Mouse (Mus musculus): ENCODE data around the gene Clps. TPM values are rescaled to one million over a fixed set of nuclear protein-coding genes. Genes with fewer than 3 reads are reported as not detected.

The Clps gene
- not detected for polyA plus RNA-seq (2017; shearing (Covaris generic))

DNA sequence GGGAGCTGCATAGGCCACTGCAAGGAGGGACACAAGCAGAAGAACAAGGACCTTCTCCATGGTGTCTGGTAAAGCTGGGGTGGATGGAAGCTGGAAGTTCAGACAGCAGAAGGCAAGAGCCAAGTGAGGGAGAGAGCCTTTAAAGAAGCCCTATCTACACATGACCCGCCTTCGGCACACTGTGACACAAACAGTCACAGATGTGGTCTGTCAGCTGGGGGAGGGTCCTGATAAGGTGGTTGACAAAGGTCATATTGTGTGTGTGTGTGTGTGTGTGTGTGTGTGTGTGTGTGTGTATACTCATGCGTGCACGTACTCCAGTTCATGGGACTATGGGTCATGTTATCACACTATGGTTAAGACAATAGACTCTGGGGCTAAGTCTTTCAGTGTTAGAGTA is at the start of gene Clps:
Gene Clps (minus strand): TSS at position 169 of the 400 bp plus-strand sequence.

GRCm38 (mm10) chr17:28575244-28576125 is 14.9 kb upstream of the Clps start, which contains the start of gene Lhfpl5:
Lhfpl5 (plus strand) TSS chr17:28575641.

GRCm38 (mm10) chr17:28549111-28549510 is 11.5 kb downstream of the Clps start, which contains the start of gene Clpsl2:
Clpsl2 (plus strand) TSS chr17:28549411.

DNA sequence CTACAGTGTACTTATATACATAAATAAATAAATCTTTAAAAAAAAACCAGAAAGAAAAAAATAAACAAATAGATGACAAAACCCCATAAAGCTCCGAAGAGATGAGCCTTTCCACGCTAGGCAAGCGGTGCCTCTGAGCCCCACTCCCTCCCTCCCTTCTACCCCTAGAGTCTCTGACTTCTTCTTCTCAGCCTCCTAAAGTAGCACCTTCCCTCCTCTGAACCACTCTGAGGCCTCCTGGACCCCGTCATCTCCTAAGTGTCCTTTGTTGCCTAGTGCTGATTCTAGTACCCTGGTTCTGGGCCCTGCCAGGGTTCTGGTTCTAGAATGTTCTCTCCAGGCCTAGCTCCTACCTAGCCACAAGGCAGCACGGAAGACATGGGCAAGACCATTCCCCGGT is 30.1 kb downstream of the Clps start, which contains the start of gene Armc12:
Gene Armc12 (plus strand): TSS at position 301 of the 400 bp plus-strand sequence.

GRCm38 (mm10) chr17:28517441-28517955 is 43.1 kb downstream of the Clps start, which contains the start of gene Fkbp5:
Fkbp5 (minus strand) TSS chr17:28517527.

Other genes with a start within 250 kb of the Clps start
- 5.4 TPM for gene Fance, start 247.2 kb downstream of the Clps start, polyA plus RNA-seq (2017; shearing (Covaris generic))
- 597 TPM for gene Rpl10a, start 232.3 kb downstream of the Clps start, polyA plus RNA-seq (2017; shearing (Covaris generic))
- not detected for gene Tead3, start 209.9 kb downstream of the Clps start, polyA plus RNA-seq (2017; shearing (Covaris generic))
- gene Tulp1, start 195.5 kb downstream of the Clps start, polyA plus RNA-seq (2017; shearing (Covaris generic)): not detected
- 9.0 TPM for gene Fkbp5, start 43.2 kb downstream of the Clps start, polyA plus RNA-seq (2017; shearing (Covaris generic))
- gene Armc12, start 30.0 kb downstream of the Clps start, polyA plus RNA-seq (2017; shearing (Covaris generic)): not detected
- not detected for gene Clpsl2, start 11.4 kb downstream of the Clps start, polyA plus RNA-seq (2017; shearing (Covaris generic))
- gene Lhfpl5, start 14.9 kb upstream of the Clps start, polyA plus RNA-seq (2017; shearing (Covaris generic)): 1.4 TPM
- gene Srpk1, start 61.9 kb upstream of the Clps start, polyA plus RNA-seq (2017; shearing (Covaris generic)): 221 TPM
- 0.45 TPM for gene Slc26a8, start 129.5 kb upstream of the Clps start, polyA plus RNA-seq (2017; shearing (Covaris generic))
- 12.9 TPM for gene Mapk14, start 130.6 kb upstream of the Clps start, polyA plus RNA-seq (2017; shearing (Covaris generic))
- gene AC170998.1, start 165.3 kb upstream of the Clps start, polyA plus RNA-seq (2017; shearing (Covaris generic)): 7.9 TPM
- not detected for gene Mapk13, start 208.5 kb upstream of the Clps start, polyA plus RNA-seq (2017; shearing (Covaris generic))
- 2.5 TPM for gene Brpf3, start 240.3 kb upstream of the Clps start, polyA plus RNA-seq (2017; shearing (Covaris generic))

All from CD4-positive, CD25-positive, alpha-beta regulatory T cell, adult 9 weeks (primary cell).